Mouse (Mus musculus): Measurements from ENCODE around the gene Pias4. TPM values are rescaled to one million over a fixed set of nuclear protein-coding genes. Genes with fewer than 3 reads are reported as not detected.

Gene Pias4
- polyA plus RNA-seq, 1 experiment from 2014 or later, result 40.9 TPM

DNA sequence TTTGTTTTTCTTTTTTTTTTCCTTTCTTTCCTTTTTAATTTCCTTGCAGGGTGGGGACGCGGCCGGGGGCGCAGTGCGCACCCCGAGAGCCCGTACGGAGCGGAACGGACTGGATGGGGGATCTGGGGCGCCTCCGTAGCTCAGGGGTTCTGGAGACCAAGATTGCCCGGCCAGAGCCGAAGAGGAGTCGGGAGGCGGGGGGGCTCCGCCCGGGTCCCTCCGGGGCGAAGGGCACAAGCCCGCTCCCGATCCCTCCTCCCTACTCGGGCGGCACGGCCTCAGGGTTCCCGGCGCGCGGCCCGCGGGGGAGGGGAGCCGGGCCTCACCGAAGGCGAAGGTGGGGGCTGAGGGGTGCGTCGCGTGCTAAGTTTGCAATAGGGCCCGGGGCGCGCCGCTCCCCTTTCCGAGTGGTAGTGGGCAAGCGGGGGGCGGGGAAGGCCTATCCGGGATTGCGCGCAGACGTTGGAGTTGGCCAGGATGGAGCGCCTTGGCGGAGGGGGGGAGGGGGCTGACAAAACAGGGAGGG is 31.0 kb downstream of the Pias4 start:
- peak overlapping the region; percentile 99 for H3K27ac ChIP-seq (ENCODE audit: low read length)
- no peaks in the 10 kb centered on the region for H3K9me3 ChIP-seq (ENCODE audit: control insufficient read depth, low read depth, low read length)
- H3K9ac ChIP-seq (replicated peaks; ENCODE audit: low read depth, low read length), result peak overlapping the region; percentile 99
- peaks cover 4% of the 10 kb centered on the region; the same call in 1 of the 2 replicates for H3K27me3 ChIP-seq (ENCODE audit: control insufficient read depth, insufficient read depth, low read length)
- H3K4me3 ChIP-seq (ENCODE audit: low read depth, low read length), result peak overlapping the region; percentile 94
- peaks cover 42% of the 10 kb centered on the region for H3K4me1 ChIP-seq (ENCODE audit: control insufficient read depth, insufficient read depth, low read length)
- WGBS, result 1% methylated on average over 50 of the region's 50 CpGs
- no peaks in the 10 kb centered on the region for H3K36me3 ChIP-seq (ENCODE audit: control insufficient read depth, insufficient read depth, low read length)
- ATAC-seq (ENCODE audit: insufficient number of reproducible peaks, insufficient read depth, low FRiP score, low read depth), result peak; percentile 16; the same call in 1 of the 2 replicates
- peak overlapping the region; percentile 84 for H3K4me2 ChIP-seq (replicated peaks; ENCODE audit: low read depth, low read length)

DNA sequence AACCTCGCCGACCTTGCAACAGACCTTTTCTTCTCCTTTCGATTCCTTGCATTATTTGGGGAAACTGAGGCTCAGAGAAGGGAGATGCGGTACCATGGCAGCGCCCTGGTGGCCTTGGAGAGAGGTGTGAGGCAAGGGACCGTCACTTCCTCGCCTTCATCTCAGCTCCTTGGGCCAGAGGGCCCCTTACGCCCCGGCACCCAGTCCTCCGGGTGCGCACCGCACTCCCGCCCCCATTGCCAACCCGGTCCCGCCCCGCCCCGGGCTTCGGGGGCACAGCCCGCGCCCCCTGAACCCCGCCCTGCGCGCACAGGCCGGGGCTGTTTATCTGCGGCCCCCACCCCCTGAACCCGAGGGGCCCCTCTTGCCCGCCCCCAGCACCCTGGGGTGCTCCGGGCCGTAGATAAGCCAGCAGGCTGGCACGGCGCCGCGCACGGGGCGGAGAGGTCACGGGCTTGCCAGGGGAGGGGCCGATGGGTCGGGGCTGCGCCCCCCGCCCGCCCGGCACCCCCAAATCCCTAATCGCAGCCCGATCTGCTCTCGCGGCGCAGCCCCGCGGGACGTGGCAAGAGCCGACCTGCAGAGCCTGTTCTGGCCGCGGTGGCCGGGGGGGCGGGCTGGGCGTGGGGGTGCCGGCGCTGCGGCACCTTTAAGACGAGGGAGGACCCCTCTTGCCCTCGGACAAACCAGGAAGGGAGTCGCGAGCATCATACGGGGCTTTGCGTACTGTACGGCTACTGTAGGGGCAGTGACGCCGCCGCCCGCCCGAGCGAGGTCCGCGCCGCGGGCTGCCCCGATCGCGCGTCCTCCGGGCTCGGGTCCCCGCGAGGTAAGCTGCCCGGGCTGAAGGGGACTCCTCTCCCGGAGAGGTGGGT is 31.7 kb downstream of the Pias4 start:
- Histone ChIP-seq H3K9ac (replicated peaks; ENCODE audit: low read depth, low read length) (peak overlapping the region; percentile 99), H3K27ac (ENCODE audit: low read length) (peak overlapping the region; percentile 99), H3K4me2 (replicated peaks; ENCODE audit: low read depth, low read length) (peak overlapping the region; percentile 84), H3K4me3 (ENCODE audit: low read depth, low read length) (peak overlapping the region; percentile 94), H3K36me3 (ENCODE audit: control insufficient read depth, insufficient read depth, low read length) (no peaks in the 10 kb centered on the region), H3K27me3 (ENCODE audit: control insufficient read depth, insufficient read depth, low read length) (peaks cover 4% of the 10 kb centered on the region; the same call in 1 of the 2 replicates), H3K9me3 (ENCODE audit: control insufficient read depth, low read depth, low read length) (no peaks in the 10 kb centered on the region), H3K4me1 (ENCODE audit: control insufficient read depth, insufficient read depth, low read length) (peaks cover 36% of the 10 kb centered on the region)
- ATAC-seq (ENCODE audit: insufficient number of reproducible peaks, insufficient read depth, low FRiP score, low read depth), result peak; percentile 30
- WGBS, result under 1% methylated on average over 71 of the region's 86 CpGs

- Histone ChIP-seq H3K4me3 (ENCODE audit: low read depth, low read length) (peak within 1 kb of the TSS; percentile 94), H3K4me2 (replicated peaks; ENCODE audit: low read depth, low read length) (peak within 1 kb of the TSS; percentile 84), H3K27me3 (ENCODE audit: control insufficient read depth, insufficient read depth, low read length) (peaks cover 4% of the 10 kb centered on the region; the same call in 1 of the 2 replicates), H3K9me3 (ENCODE audit: control insufficient read depth, low read depth, low read length) (no peaks in the 10 kb centered on the region), H3K36me3 (ENCODE audit: control insufficient read depth, insufficient read depth, low read length) (no peaks in the 10 kb centered on the region), H3K4me1 (ENCODE audit: control insufficient read depth, insufficient read depth, low read length) (peaks cover 26% of the 10 kb centered on the region), H3K27ac (ENCODE audit: low read length) (peak within 1 kb of the TSS; percentile 99), H3K9ac (replicated peaks; ENCODE audit: low read depth, low read length) (peak within 1 kb of the TSS; percentile 99)
- WGBS, result 3% methylated on average over 40 of the region's 41 CpGs
- ATAC-seq (ENCODE audit: insufficient number of reproducible peaks, insufficient read depth, low FRiP score, low read depth), result no peak
Measured at GRCm38 (mm10) chr10:81134966-81135681, 32.6 kb downstream of the Pias4 start, which contains the start of gene Zbtb7a. Zbtb7a (plus strand) TSS chr10:81135220.

GRCm38 (mm10) chr10:81134181-81134587 is 33.5 kb downstream of the Pias4 start:
- ATAC-seq (ENCODE audit: insufficient number of reproducible peaks, insufficient read depth, low FRiP score, low read depth), result no peak
- peaks cover 4% of the 10 kb centered on the region; the same call in 1 of the 2 replicates for H3K27me3 ChIP-seq (ENCODE audit: control insufficient read depth, insufficient read depth, low read length)
- no peaks in the 10 kb centered on the region for H3K36me3 ChIP-seq (ENCODE audit: control insufficient read depth, insufficient read depth, low read length)
- H3K27ac ChIP-seq (ENCODE audit: low read length), result no peak overlapping the region
- H3K4me1 ChIP-seq (ENCODE audit: control insufficient read depth, insufficient read depth, low read length), result peaks cover 17% of the 10 kb centered on the region
- H3K4me2 ChIP-seq (replicated peaks; ENCODE audit: low read depth, low read length), result peak overlapping the region; percentile 2; the same call in 1 of the 2 replicates
- H3K4me3 ChIP-seq (ENCODE audit: low read depth, low read length), result no peak overlapping the region
- H3K9me3 ChIP-seq (ENCODE audit: control insufficient read depth, low read depth, low read length), result no peaks in the 10 kb centered on the region
- whole genome bisulfite sequencing, result 3% methylated on average over 16 of the region's 16 CpGs
- no peak overlapping the region for H3K9ac ChIP-seq (replicated peaks; ENCODE audit: low read depth, low read length)

DNA sequence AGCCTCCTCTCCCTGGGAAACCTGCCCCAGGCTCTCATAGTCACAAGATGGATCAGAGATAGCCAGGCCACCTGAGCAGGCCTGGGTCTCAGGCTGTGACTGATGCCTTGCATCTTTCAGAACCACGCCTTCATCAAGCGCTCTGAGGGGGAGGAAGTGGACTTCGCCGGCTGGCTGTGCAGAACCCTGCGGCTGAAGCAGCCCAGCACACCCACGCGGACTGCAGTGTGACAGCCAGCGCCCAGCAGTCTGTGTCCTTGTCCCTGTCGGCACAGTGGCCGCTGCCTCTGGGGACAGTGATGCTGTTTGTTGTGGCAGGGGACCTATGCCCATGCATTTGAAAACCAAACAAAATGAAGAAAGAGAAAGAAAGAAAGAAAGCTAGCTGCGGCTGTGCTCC is 44.2 kb downstream of the Pias4 start:
- WGBS, result 87% methylated on average over 11 of the region's 11 CpGs
- Histone ChIP-seq H3K27ac (ENCODE audit: low read length) (no peak overlapping the region), H3K9ac (replicated peaks; ENCODE audit: low read depth, low read length) (no peak overlapping the region)

GRCm38 (mm10) chr10:81122889-81123288 is 44.8 kb downstream of the Pias4 start:
- Histone ChIP-seq H3K9me3 (ENCODE audit: control insufficient read depth, low read depth, low read length) (no peaks in the 10 kb centered on the region), H3K4me1 (ENCODE audit: control insufficient read depth, insufficient read depth, low read length) (peaks cover 5% of the 10 kb centered on the region; the same call in 1 of the 2 replicates), H3K4me2 (replicated peaks; ENCODE audit: low read depth, low read length) (no peak overlapping the region), H3K27ac (ENCODE audit: low read length) (no peak overlapping the region), H3K36me3 (ENCODE audit: control insufficient read depth, insufficient read depth, low read length) (peaks cover 56% of the 10 kb centered on the region), H3K9ac (replicated peaks; ENCODE audit: low read depth, low read length) (no peak overlapping the region), H3K4me3 (ENCODE audit: low read depth, low read length) (no peak overlapping the region), H3K27me3 (ENCODE audit: control insufficient read depth, insufficient read depth, low read length) (no peaks in the 10 kb centered on the region)
- ATAC-seq (ENCODE audit: insufficient number of reproducible peaks, insufficient read depth, low FRiP score, low read depth), result no peak
- 79% methylated on average over 2 of the region's 2 CpGs for WGBS

More for the DNA sequence above, 44.2 kb downstream of the Pias4 start:
- ATAC-seq (ENCODE audit: insufficient number of reproducible peaks, insufficient read depth, low FRiP score, low read depth), result no peak
- H3K4me2 ChIP-seq (replicated peaks; ENCODE audit: low read depth, low read length), result no peak overlapping the region
- H3K27me3 ChIP-seq (ENCODE audit: control insufficient read depth, insufficient read depth, low read length), result no peaks in the 10 kb centered on the region
- H3K36me3 ChIP-seq (ENCODE audit: control insufficient read depth, insufficient read depth, low read length), result peaks cover 51% of the 10 kb centered on the region
- no peak overlapping the region for H3K4me3 ChIP-seq (ENCODE audit: low read depth, low read length)
- no peaks in the 10 kb centered on the region for H3K9me3 ChIP-seq (ENCODE audit: control insufficient read depth, low read depth, low read length)
- H3K4me1 ChIP-seq (ENCODE audit: control insufficient read depth, insufficient read depth, low read length), result peaks cover 9% of the 10 kb centered on the region; the same call in 1 of the 2 replicates

DNA sequence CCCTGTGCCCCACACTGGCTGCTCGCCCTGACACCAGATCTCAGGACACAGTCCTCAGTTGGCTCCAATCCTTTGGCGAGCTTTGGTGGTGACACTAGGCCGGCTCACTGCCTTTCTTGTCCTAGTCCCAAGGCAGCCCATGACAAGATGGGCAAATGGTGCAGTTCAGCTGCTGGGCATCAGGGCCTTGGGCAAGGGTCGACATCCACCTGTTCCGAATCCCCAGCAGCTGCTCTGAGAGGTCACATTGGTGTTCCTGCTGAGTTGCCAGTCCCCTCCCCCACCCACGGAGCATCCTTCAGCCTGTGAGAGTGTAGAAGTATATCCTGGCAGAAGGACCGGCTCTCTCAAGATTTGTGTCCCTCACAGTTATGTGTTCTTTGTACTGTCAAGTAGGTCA is 47.1 kb downstream of the Pias4 start:
- Histone ChIP-seq H3K4me2 (replicated peaks; ENCODE audit: low read depth, low read length) (no peak overlapping the region), H3K27me3 (ENCODE audit: control insufficient read depth, insufficient read depth, low read length) (no peaks in the 10 kb centered on the region), H3K9ac (replicated peaks; ENCODE audit: low read depth, low read length) (no peak overlapping the region), H3K4me3 (ENCODE audit: low read depth, low read length) (no peak overlapping the region), H3K9me3 (ENCODE audit: control insufficient read depth, low read depth, low read length) (no peaks in the 10 kb centered on the region), H3K36me3 (ENCODE audit: control insufficient read depth, insufficient read depth, low read length) (peaks cover 75% of the 10 kb centered on the region), H3K27ac (ENCODE audit: low read length) (no peak overlapping the region), H3K4me1 (ENCODE audit: control insufficient read depth, insufficient read depth, low read length) (no peaks in the 10 kb centered on the region)
- no peak for ATAC-seq (ENCODE audit: insufficient number of reproducible peaks, insufficient read depth, low FRiP score, low read depth)
- 88% methylated on average over 7 of the region's 7 CpGs for WGBS

DNA sequence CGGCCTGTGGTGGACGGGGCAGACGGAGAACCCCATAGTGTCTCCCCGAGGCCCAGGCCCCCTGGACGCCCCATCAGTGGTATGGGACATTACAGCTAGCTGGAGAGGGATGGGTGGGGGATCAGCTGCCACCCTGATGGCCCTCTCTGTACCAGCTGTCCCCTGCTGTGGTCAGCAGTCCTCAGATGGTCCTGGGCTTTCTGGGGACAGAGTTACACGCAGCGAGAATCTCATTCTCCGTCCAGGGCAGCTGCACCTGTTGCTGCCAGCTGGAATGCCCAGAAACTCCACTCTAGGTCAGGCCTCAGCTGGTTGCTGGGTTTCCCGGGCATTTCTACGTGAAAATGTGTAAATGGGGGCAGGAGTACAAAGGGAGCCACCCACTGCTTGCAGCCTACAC is 48.1 kb downstream of the Pias4 start:
- H3K9ac ChIP-seq (replicated peaks; ENCODE audit: low read depth, low read length), result no peak overlapping the region
- no peaks in the 10 kb centered on the region for H3K4me1 ChIP-seq (ENCODE audit: control insufficient read depth, insufficient read depth, low read length)
- no peaks in the 10 kb centered on the region for H3K27me3 ChIP-seq (ENCODE audit: control insufficient read depth, insufficient read depth, low read length)
- ATAC-seq (ENCODE audit: insufficient number of reproducible peaks, insufficient read depth, low FRiP score, low read depth), result no peak
- no peak overlapping the region for H3K4me3 ChIP-seq (ENCODE audit: low read depth, low read length)
- H3K36me3 ChIP-seq (ENCODE audit: control insufficient read depth, insufficient read depth, low read length), result peaks cover 85% of the 10 kb centered on the region
- no peaks in the 10 kb centered on the region for H3K9me3 ChIP-seq (ENCODE audit: control insufficient read depth, low read depth, low read length)
- no peak overlapping the region for H3K4me2 ChIP-seq (replicated peaks; ENCODE audit: low read depth, low read length)
- 95% methylated on average over 10 of the region's 10 CpGs for WGBS
- H3K27ac ChIP-seq (ENCODE audit: low read length), result no peak overlapping the region

Measured in stomach, embryonic 14.5 days (tissue).